Mouse (Mus musculus) layer of hippocampus, adult 2 months (tissue): ENCODE results near the gene Tmco3. TPM values are rescaled to one million over a fixed set of nuclear protein-coding genes. Genes with fewer than 3 reads are reported as not detected.

Experiments
- DNase-seq, 2 experiments: peaks; one replicate each; pipeline ENCODE4 v3.0.0; 2022; ENCODE audit warnings: low spot score in 2 of 2
- H3K27ac ChIP-seq: fragments of 200-600 bp; 2 replicates; pipeline ENCODE4 v1.8.1; 2022
- H3K4me3 ChIP-seq: fragments of 200-600 bp; 2 replicates; pipeline ENCODE4 v1.8.1; 2022; ENCODE audit warnings: mild to moderate bottlenecking
- CTCF ChIP-seq: fragments of 200-600 bp; conservative IDR thresholded peaks from 2 replicates; pipeline ENCODE4 v1.8.1; 2022; ENCODE audit warnings: antibody characterized with exemption, mild to moderate bottlenecking, moderate library complexity
- long read RNA-seq, 2 experiments: library from polyadenylated mRNA; stranded (forward); transcript quantifications; one replicate each; pipeline ENCODE4 v2.0.0; 2021; ENCODE audit warnings: borderline mapping rate in 2 of 2
- total RNA-seq, 2 experiments: library from RNA; stranded (reverse); gene quantifications; 2 replicates each; pipeline ENCODE4 v1.2.3; 2021

Tmco3 gene
- total RNA-seq: 10 to 100 TPM; 42.8 to 42.9 TPM
- long read RNA-seq, experiment 1, full-length matches to known transcripts: 13 of 39 reads
- long read RNA-seq, experiment 1, partial matches to known transcripts: 5 of 39 reads
- long read RNA-seq, experiment 1, other reads (novel, unspliced or antisense): 21 of 39 reads
- long read RNA-seq, experiment 2, full-length matches to known transcripts: 20 of 63 reads
- long read RNA-seq, experiment 2, partial matches to known transcripts: 4 of 63 reads
- long read RNA-seq, experiment 2, other reads (novel, unspliced or antisense): 39 of 63 reads

- no peak for TF ChIP-seq CTCF
- Histone ChIP-seq H3K4me3 (peak within 1 kb of the TSS; percentile 90), H3K27ac (peak within 1 kb of the TSS; percentile 100)
- peak; percentile 93 to 94 for DNase-seq
Observed at GRCm38 (mm10) chr8:13287692-13288623, at the start of gene Tmco3, which contains the start of gene Dcun1d2. TSS of gene Tmco3 (plus strand) at chr8:13288190. TSS of gene Dcun1d2 (minus strand) at chr8:13288131.

GRCm38 (mm10) chr8:13240055-13240454 lies 47.9 kb upstream of the Tmco3 start:
- DNase-seq: no peak
- Histone ChIP-seq H3K4me3 (no peak overlapping the region), H3K27ac (no peak overlapping the region)
- no peak for TF ChIP-seq CTCF

GRCm38 (mm10) chr8:13240691-13241090 lies 47.3 kb upstream of the Tmco3 start:
- no peak overlapping the region for H3K27ac ChIP-seq
- no peak for TF ChIP-seq CTCF
- H3K4me3 ChIP-seq: no peak overlapping the region
- DNase-seq: no peak

- H3K27ac ChIP-seq: no peak overlapping the region
- H3K4me3 ChIP-seq: no peak overlapping the region
- no peak for TF ChIP-seq CTCF
- DNase-seq: no peak
Observed at GRCm38 (mm10) chr8:13242985-13243870, 44.8 kb upstream of the Tmco3 start.

GRCm38 (mm10) chr8:13244343-13244880 lies 43.6 kb upstream of the Tmco3 start:
- Histone ChIP-seq H3K4me3 (no peak overlapping the region), H3K27ac (no peak overlapping the region)
- DNase-seq: no peak
- no peak for TF ChIP-seq CTCF

GRCm38 (mm10) chr8:13252837-13253236 lies 35.2 kb upstream of the Tmco3 start:
- Histone ChIP-seq H3K4me3 (no peak overlapping the region), H3K27ac (no peak overlapping the region)
- TF ChIP-seq CTCF: no peak
- no peak for DNase-seq

- no peak overlapping the region for H3K27ac ChIP-seq
- DNase-seq: no peak
- no peak for TF ChIP-seq CTCF
- H3K4me3 ChIP-seq: no peak overlapping the region
Observed at GRCm38 (mm10) chr8:13253413-13253812, 34.6 kb upstream of the Tmco3 start.

GRCm38 (mm10) chr8:13254019-13254418 lies 34.0 kb upstream of the Tmco3 start, which contains the start of gene Adprhl1:
TSS of gene Adprhl1 (minus strand) at chr8:13254162.
- no peak within 1 kb of the TSS for H3K4me3 ChIP-seq
- peak; percentile 70 to 72 for DNase-seq
- H3K27ac ChIP-seq: no peak within 1 kb of the TSS
- peak; percentile 92 for TF ChIP-seq CTCF

- TF ChIP-seq CTCF: no peak
- H3K4me3 ChIP-seq: no peak overlapping the region
- no peak overlapping the region for H3K27ac ChIP-seq
Observed at GRCm38 (mm10) chr8:13263376-13263775, 24.6 kb upstream of the Tmco3 start.

GRCm38 (mm10) chr8:13267566-13267965 lies 20.4 kb upstream of the Tmco3 start:
- TF ChIP-seq CTCF: no peak
- no peak overlapping the region for H3K27ac ChIP-seq
- H3K4me3 ChIP-seq: no peak overlapping the region
- DNase-seq: no peak

More at GRCm38 (mm10) chr8:13263376-13263775, 24.6 kb upstream of the Tmco3 start:
- DNase-seq: no peak

GRCm38 (mm10) chr8:13272834-13273233 lies 15.2 kb upstream of the Tmco3 start:
- H3K27ac ChIP-seq: no peak overlapping the region
- no peak for DNase-seq
- H3K4me3 ChIP-seq: no peak overlapping the region
- TF ChIP-seq CTCF: no peak

GRCm38 (mm10) chr8:13276941-13277447 lies 11.0 kb upstream of the Tmco3 start:
- Histone ChIP-seq H3K27ac (no peak overlapping the region), H3K4me3 (no peak overlapping the region)
- no peak for TF ChIP-seq CTCF
- DNase-seq: no peak
